Mouse (Mus musculus) inflammation-experienced regulatory T-cells, adult 6 months (primary cell): ENCODE measurements around the gene Dhcr7. TPM values are rescaled to one million over a fixed set of nuclear protein-coding genes. Genes with fewer than 3 reads are reported as not detected.

Experiments
- ATAC-seq: one replicate; pipeline ENCODE4 v1.8.0; 2017
- polyA plus RNA-seq, 3 experiments: library from polyadenylated mRNA; unstranded; fragments of 100-300 nt; shearing (Covaris generic); gene quantifications; one replicate each; pipeline ENCODE4 v1.2.1; 2017

Gene Dhcr7
- 10 to 100 TPM; 37.5 to 57.8 (median 41.0) TPM for polyA plus RNA-seq

DNA sequence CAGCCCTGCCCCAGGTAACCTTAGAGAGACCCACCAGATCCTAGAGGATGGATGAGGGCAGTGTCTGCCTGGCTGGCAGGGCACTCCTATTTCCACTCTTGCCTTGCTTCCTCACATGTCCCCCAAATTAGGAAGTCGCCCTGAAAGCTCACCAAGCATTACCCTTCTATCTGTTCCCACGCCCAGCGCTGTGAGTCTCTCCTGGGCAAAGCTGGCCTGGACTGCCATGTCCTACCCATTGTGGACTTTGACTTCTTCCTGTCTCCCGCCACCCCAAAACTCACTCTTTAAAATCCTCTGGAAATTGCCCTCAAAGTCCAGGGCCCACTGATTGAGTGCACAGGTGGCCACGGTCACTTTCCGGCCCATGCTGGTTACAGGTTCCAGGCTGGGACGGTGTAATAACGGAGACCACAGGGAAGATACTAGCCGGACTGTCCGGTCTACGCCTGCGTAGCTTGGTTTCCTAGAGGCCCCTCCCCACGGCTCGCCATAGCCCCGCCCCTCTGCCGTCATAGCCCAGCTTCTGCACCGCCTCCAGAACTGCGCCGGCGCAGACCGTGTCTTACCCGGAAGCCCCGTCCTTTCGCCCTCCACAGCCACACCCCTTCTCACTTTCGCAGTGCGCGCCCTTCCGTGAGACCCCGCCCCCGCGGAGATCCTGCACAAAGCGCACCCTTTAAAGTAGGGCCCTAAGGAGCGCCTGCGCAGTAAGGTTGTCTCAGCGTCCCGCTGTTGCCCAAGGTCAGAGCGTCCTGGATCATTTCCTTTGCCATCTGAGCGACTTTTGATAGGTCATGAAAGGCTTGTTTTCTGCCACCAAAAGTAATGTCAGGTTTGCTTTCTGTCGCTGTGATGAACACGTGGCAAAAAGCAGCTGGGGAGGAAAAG lies at the start of gene Dhcr7, which contains the start of gene Nadsyn1:
Dhcr7 (plus strand) TSS at position 771 of the 891 bp plus-strand sequence.
Nadsyn1 (minus strand) TSS at position 475 of the 891 bp plus-strand sequence.
- peak; percentile 99 for ATAC-seq

DNA sequence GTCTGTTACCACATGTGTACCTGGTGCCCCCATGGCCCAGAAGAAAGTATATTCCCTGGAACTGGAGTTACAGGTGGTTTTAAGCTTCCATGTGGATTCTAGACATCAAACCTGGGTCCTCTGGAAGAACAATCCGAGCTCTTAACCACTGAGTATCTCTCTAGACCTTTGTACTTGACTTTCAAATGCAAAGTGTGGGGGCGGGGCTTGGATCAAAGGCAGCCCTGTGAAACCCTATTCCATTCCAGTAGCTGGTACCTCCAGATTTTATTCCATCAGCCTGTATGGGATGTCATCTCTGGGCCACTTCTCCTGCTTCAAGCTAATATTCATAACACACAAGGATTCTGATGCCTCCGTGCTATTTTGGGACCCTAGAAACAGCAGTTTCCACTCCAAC lies 46.8 kb upstream of the Dhcr7 start:
- no peak for ATAC-seq

DNA sequence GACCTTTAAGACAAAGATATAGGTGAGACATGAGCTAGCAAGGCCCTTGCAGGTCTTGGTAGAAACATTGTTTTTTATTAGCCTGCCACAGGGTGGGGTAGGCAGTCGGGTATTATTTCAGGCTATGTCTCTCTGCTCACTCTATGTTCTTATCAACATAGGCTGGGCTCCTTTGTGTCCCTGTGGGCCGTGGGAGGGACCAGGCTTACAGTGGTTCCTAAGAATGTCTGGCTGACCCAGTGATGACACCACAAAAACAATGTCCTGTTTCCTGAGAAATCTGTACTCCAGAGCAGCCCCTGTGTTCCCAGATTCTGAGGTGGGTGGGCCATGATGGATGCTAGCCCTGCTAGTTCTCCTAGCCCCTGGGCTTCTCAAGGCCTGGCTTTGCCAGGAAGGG lies 45.6 kb upstream of the Dhcr7 start:
- no peak for ATAC-seq

DNA sequence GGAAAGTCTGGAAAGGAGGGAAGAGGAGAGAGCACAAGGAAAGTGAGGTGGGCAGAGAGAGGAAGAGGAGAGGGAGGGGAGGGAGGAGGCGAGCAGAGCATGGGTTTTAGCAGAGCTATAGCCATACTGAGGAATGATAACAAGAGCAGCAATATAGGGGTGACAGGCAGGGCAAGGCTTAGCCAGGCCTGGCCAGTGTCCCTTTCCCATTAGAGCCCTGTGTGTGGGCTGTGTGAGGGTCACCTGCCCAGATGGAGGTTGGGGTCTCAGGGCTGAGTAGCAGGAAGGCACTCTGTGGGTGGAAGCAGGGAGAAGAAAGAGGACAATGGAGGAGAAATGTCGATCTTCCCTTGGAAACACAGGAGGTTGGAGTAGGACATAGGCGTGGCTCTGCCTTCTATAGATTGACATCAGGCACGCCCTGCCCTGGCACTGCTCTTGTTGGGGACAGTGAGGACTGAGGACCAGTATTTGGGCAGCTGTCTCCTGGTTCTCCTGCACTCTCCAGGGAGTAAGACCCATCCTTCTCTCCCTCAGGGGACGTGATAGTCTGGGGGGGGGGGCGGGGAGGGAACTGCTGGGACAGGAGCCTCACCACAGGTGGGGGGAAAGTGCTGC lies 39.5 kb upstream of the Dhcr7 start:
- no peak for ATAC-seq

DNA sequence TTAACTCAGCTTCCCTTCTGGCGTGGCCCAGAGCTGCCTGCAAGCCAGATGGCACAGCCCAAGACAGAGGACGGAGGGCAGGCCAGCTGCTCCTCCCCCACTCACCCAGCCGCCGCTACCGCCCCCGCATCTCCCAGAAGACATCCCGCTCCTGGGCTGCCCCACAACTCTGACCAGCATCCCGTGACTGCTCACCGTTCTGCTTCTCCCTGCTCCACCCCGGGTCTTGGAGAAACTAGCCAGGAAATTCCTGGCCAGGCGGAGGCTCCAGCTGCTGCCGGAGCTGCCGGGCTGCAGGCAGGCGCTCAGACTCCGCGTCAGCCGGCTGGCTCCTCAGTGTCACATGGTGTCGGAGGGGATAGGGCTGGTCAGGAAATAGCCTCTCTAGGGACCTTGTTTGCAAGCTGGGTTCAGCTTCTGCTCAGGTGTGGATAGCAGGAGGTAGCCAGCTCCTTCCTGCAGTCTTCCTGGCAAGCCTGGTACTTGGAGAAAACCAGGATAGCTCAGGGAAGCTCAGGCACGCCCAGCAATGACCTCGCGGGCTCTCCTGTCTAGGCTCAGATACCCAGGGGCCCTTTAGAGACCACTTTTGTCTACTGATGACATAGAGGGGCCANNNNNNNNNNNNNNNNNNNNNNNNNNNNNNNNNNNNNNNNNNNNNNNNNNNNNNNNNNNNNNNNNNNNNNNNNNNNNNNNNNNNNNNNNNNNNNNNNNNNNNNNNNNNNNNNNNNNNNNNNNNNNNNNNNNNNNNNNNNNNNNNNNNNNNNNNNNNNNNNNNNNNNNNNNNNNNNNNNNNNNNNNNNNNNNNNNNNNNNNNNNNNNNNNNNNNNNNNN lies 38.7 kb upstream of the Dhcr7 start, which contains the start of gene Mrgpre:
Mrgpre (minus strand) TSS at position 505 of the 834 bp plus-strand sequence.
- peak; percentile 66 for ATAC-seq

DNA sequence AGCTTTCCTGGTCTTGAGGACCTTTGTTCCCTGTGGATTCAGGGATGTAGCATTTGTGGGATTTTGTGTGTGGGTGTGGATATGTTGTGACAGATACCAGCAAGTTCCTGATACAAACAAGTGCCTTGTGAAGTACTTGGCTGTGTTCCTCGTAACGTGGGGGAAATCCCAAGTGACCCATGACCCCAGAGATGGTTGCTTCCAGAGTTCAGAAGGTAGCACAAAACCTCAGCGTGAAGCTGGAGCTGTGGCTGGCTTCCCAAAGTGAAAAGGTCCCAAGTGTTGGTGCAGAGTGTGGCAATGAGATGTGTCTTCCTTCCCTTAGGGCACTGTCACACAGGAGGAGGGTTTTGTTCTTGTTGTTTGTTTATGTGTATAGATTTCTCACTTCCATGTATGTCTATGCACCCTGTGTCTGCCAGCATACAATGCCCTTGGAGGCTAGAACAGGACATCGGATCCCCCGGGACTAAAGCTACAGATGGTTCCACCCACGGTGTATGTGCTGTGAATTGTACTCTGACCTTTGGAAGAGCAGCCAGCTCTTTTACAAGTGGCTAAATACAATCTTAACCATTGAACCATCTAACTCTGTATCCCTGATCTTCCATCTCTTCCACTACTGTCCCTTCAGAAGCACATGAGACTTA lies 30.5 kb upstream of the Dhcr7 start:
- ATAC-seq: no peak

GRCm38 (mm10) chr7:143793121-143793520 lies 29.8 kb upstream of the Dhcr7 start:
- peak; percentile 46 for ATAC-seq

DNA sequence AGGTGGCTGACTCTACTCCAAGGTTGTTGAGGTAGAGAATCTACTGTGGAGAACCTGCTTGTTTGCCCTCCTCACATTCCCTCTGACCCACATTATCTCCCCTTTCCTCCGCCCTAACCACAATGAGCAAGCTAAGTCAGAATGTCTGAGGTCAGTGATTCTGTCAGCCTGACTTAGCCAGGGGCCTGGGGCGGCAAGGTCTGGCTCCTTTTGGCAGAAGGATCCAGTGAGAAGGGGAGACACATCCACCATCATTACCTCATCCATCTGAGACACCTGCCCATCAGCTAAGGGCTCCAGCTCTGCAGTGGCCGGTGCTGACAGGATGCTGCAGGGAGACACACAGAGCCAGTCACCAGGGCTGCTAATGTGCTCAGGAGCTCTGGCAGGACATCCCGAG lies 24.2 kb upstream of the Dhcr7 start:
- no peak for ATAC-seq

DNA sequence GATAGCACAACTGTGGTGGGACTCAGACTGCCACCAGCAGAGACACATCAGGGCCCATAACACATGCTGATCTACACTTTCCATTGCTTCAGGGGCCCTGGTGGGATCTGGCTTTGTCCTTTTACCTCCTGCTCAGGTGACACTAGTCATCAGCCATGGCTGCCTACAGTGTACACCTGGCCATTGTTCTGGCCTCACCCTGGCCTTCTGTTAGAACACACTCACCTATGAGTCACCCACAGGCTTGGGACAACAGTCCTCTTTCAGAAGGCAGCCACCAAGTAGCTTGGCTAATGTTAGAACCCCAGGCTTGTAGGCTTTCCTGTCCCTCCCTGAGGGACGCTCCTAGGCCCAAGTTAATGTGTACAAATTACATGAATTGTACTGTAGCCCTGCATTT lies 22.2 kb upstream of the Dhcr7 start:
- no peak for ATAC-seq

GRCm38 (mm10) chr7:143801195-143802065 lies 21.5 kb upstream of the Dhcr7 start:
- no peak for ATAC-seq

DNA sequence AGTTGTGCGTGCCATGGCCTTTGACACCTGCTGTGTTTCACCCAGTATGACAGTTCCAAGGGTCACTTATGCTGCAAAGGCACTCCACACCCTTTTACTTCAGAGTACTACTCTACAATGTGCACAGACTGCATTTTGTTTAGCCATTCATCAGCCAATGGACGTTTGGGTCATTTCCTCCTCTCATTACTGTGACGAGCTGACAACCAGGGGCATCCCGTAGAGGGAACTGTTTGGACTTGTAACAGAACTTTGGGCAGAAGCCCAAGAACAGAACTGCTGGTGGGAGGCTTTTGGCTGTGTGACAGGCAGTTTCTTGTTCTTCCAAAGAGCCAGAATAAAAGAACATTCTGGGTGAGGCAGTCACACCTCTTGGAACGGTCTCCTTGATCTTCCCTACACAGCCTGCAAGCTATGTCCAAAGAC lies 17.7 kb upstream of the Dhcr7 start:
- no peak for ATAC-seq

GRCm38 (mm10) chr7:143808909-143809308 lies 14.0 kb upstream of the Dhcr7 start:
- no peak for ATAC-seq

DNA sequence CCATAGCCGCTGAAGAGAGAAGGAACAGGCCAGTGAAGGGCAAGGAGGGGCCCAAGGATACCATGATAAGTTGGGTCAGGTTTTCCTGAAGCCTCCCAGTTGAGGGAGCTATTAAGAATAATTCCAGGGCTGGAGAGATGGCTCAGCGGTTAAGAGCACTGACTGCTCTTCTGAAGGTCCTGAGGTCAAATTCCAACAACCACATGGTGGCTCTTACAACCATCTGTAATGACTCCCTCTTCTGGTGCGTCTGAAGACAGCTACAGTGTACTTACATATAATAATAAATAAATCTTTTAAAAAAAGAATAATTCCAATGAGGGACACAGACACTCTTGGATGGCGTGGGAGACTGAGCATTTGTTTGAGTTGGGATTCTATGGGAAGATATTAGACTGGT lies 3.7 kb upstream of the Dhcr7 start:
- ATAC-seq: no peak

DNA sequence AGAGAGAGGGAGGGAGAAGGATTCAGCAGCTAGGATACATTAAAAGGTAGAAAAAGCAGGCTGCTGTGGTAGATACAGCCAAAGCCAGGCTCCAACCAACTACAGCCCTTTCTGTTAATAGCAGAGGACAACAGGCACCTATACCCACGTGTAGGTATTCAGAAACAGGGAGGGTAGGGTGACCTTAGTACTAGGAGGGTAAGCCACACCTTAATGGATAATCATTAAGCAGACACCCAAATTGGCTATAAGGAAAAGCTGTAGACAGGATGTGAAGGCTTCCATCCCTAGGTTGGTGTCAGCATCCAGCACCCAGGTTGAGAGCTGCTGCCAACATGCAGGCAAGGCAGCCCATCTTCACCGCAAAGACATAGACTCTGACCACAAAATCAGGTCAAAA lies 1.7 kb upstream of the Dhcr7 start:
- ATAC-seq: no peak

GRCm38 (mm10) chr7:143823266-143823605 lies 291 bp downstream of the Dhcr7 start:
- no peak for ATAC-seq

DNA sequence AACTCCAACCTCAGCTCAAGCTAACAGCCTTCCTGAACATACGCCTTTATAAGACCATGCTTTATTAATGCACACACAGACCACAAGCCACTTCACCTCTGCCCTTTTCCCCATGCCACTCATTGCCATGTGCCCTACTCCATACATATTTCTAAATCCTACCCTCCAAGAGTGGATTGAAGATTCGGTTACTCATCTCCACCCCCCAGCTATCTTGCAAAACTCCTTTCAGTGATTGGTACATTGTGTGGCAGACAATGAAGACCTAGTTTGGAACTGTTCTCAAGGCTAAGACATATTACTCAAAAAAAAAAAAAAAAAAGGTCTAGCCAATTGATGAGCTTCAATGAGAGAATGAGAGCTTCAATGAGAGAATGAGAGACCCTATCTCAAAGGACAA lies 4.0 kb downstream of the Dhcr7 start:
- no peak for ATAC-seq

GRCm38 (mm10) chr7:143829504-143830331 lies 6.8 kb downstream of the Dhcr7 start:
- ATAC-seq: peak; percentile 95

GRCm38 (mm10) chr7:143830399-143830798 lies 7.5 kb downstream of the Dhcr7 start:
- peak; percentile 36 for ATAC-seq

GRCm38 (mm10) chr7:143832196-143832595 lies 9.3 kb downstream of the Dhcr7 start:
- no peak for ATAC-seq

DNA sequence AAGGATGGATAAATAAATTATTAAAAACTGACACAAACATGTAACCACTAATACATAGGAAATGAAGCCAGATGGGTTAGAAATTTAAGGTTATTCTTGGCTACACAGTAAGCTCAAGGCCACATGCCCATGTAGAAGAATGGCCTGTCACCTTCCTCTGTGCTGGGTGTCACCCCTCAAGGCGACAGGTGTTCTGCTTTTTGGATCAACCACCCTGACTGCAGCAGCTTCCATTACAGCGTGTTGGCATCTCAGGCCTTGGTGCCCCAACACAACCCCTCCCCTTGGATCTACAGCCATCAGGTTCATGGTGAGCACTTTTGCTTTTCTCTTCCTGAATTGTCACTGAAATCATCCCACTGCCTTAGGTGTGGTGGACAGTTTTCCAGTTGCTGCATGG lies 9.7 kb downstream of the Dhcr7 start:
- no peak for ATAC-seq
